Mouse (Mus musculus) embryonic fibroblast, embryonic 13.5 days (primary cell): ENCODE results near the gene Lsamp.

Source experiments
- CTCF ChIP-seq: IDR thresholded peaks from 2 replicates; pipeline ENCODE4 v1.5.1; 2011; ENCODE audit warnings: mild to moderate bottlenecking, control low read depth, low read length, moderate library complexity, borderline replicate concordance; ENCODE audit not compliant: insufficient read depth
- POLR2A ChIP-seq: IDR thresholded peaks from 2 replicates; pipeline ENCODE4 v1.6.1; 2011; ENCODE audit warnings: low read depth, mild to moderate bottlenecking, control low read depth, low read length, moderate library complexity

- TF ChIP-seq CTCF (no peak), POLR2A (no peak)
Observed at GRCm38 (mm10) chr16:40008800-40009199, 24.6 kb downstream of the Lsamp start.
